Mouse (Mus musculus) urinary bladder, adult 18-20 months (tissue): ENCODE measurements around the gene Uevld.
"Not testable (repeated sequence)": the region's sequence is repeated elsewhere in the genome, so short reads cannot be mapped to it uniquely, and the experiment has no call there.

Source experiments
- DNase-seq, 2 experiments: peaks; one replicate each; pipeline ENCODE4 v3.0.0; 2022; ENCODE audit warnings: low spot score in 2 of 2, mixed read lengths in 2 of 2

Uevld gene

DNA sequence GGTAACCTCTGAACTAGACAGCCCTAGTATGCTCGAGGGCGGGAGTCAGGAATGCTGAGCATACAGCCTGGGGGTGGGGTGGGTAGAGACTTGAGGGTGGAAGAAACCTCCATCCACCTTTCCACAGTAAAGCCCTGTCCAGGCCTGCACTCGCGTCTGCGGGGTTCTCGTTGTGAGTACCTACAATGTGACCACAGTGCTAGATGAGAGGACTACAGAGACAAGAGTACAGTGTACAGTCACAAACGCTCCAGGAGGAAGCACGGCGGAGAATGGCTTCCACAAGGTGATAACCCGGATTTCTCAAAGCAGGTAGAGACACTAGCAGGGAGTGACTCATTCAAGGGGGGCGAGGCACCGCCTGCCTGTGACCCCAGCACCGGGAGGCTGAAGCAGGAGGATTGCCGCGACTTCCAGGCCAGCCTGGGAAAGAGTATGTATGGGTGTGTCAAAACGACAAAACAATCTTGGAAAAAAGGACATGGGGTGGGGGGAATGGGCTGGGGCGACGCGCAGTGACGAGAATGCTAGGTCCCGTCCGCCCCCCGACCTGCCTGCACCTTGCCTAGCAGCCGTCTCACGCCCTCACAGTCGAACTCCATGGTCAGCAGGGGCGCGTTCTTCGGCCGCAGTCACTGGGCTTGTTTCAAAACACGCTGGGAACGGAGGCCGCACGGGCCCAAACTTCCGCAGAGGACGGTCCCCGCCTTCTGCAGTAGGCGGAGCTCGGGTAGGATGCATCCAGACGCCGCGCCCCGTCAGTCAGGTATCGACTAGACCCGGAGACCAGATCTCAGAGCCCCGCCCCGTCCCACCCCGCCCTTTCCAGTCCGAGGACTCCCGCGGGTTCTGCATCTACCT is at the start of gene Uevld:
Gene Uevld (minus strand): TSS at position 697 of the 861 bp plus-strand sequence.
- DNase-seq: peak; percentile 92 to 97

DNA sequence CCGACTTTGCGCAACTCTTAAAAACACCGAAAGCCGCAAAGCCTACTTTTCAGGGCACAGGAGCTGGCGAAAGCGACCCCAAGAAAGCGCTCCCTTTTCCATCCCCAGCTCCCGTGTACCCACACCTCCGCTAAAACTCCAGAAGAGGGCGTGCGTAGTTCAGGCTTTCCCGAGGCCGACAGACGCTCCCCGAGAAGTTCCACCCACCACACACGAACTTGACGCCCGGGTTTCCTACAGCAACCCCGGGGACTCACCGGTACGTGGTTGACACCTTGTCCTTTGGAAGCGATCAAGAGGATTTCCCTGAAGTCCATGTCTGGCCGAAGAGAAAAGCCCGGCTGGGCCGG is 49.5 kb upstream of the Uevld start:
- no peak for DNase-seq

DNA sequence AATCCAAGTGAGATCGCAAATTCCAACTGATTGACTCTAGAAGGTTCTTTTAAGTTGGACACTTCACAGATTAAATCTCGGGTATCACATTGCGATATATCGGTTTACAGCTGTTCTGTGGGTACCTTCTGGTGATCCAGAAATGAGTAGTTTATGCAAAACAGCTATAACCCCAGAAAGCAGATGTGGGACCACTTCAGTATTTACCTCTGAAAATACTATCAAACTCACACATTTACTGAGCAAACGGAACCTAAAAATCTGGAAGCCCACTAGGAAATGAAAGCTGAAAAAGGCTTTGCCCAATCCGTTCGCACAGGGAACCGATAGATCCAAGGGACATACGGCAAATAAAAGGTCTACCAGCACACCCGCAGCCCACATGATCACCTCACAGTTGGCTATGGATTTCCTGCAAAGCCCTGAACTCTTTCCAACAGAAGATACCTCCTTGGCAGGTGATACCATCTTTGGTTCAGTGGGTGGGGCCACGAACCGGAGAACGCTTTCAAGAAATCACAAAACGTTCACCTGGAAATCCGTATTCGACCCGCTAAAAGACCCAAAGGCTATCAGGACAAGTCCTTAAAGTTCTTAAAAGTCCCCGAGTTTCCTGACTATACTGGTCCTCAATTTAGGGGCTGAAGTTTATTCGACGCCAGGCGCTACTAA is 48.9 kb upstream of the Uevld start:
- peak in 1 of 2 experiments; percentile 16 for DNase-seq

DNA sequence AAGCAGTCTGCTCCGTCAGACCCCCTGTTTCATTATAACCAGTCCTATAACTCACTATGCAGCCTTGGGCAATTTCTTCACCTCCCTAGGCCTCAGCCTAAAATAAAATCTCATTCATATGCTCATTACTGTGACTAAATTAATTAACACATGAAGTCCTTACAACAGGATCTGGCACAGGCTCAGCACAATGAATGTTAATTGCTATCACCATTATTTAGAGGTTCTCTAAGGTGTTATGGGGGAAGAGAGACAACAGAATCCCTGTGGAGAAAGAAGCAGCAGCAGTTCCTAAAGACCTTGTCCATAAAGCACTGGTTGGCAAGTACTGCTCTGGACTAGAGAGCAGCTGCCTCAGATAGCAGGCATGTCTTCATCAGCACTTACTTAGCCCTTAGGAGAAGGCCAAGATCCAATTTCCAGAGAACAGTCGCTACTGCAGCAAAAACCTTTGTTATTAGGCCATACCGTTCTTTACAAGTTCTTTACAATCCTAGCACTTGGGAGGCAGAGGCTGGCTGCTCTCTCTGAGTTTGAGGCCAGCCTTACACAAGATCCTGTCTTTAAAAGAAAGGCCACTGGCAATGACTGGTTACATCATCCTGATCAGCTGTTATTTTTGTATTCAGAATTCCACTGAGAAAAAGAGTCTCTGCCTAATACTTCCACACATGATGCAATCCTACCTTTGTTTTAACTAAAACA is 45.2 kb upstream of the Uevld start:
- no peak for DNase-seq

DNA sequence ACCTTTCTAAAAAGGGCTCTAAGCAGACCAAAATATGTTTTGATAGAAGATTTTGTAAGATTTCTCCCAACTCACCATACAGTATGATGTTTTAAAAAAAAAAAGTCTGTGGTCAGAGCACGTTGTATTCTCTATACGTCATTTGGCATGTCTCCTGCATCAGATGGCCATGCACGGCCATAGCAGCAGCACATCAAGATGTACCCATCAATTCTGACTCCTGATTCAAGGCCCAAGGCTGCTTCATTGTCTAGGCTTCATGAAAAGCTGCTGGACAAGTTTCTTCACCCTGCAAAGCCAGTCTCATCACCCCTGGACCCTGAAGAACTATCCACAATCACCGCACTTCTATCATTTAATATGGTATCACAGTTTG is 43.6 kb upstream of the Uevld start:
- no peak for DNase-seq

DNA sequence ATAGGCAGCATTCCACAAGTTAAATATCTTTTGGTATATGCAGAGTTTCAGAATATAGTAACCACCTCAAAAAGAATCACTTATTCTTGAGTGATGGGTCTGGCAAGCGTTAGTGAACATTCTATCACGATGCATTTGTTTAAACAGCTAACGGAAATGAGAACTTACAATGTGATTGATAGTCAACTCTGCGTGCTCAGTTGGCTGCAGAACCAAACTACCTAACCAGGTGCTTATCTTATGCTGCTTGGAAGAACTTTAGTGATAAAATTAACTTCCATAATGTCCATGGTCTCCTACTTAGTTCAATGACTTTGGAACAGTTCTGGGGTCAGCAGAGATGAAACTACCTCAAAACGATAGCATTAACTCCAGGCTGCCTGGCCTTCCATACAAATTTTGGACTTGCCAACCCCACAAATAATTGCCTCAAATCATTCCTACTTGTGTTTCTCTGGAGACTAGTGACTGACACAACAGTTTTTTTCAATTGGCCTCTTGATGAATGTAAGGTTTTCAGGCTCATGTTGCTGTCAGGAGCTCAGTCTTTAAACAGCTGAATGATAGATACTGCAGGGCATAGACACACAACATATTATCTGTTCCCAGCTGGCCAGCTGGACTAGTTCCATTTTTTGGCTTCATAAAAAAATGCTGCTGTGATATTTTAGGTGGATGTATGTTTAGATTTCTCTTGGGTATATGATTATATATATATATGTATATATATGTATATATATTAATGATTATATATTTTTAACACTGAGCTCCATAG is 43.0 kb upstream of the Uevld start:
- DNase-seq: no peak

DNA sequence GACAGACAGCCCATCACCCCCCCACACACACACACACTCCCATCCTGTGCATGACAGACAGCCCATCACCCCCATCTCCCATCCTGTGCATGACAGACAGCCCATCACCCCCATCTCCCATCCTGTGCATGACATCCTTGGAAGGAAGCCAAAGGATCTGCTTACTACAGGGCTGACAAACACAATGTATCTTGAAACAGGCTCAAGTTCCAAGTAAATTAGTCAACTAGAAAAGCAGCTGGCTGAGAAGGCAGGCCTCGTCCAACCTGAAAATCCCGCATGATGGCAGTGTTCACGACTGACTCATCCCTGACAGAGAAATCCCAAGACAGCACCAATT is 42.3 kb upstream of the Uevld start:
- no peak for DNase-seq

DNA sequence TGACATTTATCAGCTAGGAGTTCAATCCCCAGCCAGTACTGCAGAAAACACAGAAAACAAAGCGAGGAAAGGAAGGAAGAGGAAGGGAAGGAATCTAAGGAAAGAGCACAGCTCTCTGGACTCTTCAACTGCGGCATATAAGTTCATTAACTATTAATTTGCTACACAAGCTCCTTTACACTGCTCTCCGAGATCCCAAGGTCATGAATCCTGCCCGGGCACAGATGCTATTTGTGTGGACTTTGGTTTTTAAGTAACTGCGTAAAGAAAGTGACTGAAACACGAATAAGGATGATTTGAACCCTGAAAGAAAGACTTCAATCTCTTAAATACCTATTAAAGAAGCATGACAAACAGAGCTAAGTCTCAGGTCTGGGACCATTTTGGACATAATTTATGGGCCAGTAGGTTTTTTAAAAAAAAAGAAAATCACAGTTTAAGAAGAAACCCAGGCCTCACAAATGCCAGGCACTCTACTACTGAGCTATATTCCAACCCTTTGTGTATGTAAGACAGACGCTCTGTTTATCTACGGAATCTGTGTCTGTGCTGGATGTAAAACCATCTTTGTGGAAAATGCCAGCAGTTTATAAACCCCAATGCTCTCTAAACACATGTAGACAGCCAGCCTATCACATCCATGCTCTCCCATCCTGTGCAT is 41.8 kb upstream of the Uevld start:
- DNase-seq: no peak

DNA sequence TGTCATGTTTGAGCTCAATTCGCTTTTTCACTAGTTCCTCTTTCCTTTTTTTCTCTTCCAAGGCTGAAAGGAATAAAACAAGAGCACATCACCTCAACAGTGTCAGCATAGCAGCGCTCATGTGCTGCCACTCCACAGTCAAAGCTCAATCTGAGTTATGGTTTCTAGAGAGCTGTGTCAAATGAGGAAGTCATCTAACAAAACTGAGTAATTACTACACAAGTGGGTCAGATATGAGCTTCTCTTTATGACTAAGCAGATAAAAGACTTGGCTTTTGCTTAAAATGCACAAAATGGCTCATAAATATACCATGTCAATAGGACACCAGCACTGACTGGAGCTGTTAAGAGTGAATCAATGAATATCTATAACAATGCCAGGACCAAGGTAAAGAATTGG is 40.6 kb upstream of the Uevld start:
- DNase-seq: no peak

DNA sequence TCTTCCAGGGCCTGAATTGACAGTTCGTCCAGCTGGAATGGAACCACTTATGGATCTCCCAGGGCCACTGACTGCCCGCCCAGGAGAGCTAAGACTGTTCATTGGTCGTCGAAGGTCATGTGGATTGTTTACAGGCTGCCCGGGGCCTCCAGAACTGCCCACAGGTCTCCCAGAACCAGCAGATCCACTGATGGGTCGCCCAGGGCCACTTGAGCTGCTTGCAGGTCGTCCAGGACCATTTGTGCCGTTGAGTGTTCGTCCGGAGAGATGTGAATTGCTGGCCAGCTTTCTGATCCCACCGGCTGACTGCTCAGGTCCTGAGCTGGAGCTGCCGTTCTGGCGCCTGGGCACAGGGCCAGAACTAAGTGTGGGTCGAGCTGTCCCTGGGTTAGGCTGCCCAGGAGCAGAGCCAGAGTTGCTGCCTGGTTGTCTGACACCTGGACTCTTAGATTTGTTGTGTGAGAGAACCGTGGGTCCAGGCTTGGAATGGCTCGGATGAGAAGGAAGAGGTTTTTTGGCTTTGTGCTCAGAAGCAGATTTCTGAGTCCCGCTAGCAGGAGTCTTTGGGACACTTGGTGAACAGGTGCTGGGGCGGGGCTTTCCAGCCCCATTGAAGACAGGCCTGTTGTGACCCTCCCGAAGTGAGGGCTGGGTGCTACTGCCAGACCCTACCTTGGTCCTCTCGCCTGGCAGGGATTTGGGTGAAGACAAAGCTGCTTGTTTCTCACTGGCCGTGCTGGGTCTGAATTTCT is 39.5 kb upstream of the Uevld start:
- no peak for DNase-seq

DNA sequence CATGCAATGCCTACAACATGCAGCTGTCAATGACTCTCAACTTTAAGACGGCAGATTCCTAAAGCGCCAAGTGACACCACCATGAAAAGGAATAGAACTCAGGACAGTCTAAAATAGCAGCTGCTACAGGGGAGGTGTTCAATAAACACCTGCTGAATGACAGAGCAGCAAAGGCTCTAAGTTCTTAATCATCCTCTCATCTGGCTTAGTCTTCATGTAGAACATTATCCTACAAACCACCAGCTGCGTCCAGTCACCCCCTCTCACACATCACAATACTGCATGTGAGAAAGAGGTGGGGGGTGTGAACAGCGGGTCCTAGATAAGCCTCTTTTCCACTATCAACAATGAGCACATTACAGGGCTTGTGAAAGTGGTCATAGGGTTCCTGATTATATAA is 38.7 kb upstream of the Uevld start:
- DNase-seq: no peak

DNA sequence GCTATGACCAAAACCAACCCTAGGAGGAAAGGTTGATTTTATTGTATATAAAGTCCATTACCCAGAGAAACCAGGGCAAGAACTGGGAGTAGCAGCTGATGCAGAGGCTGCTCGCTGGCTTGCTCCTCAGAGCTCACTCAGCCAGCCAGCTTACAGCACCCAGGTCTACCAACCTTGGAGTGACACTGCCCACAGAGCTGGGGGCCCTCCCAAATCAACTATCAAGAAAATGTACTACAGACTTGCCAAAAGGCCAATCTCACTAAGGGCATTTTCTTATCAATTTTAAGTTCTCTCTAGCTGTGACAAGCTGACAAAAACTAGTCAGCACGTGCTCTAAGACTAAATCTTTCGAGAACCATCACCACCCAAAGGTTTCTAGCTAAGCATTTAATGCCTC is 37.2 kb upstream of the Uevld start:
- DNase-seq: no peak

DNA sequence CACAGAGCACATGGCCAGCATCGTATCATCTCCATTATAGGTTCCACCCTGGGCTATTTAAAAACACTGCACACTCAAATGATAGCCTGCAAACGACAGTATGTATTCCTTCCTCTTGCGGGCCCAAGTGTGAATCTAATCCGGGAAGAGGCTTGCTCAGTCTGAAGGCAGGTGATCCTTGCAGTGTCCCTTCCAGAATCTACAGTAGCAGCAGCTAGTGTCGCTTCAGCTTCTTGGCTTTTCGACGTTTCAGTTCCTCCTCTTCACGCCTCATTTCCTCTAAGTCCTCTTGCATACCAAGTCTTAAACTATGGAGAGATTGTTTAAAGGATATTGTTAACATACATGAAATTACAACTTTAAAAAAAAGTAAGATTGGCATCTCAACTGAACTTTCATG is 34.8 kb upstream of the Uevld start:
- DNase-seq: no peak

DNA sequence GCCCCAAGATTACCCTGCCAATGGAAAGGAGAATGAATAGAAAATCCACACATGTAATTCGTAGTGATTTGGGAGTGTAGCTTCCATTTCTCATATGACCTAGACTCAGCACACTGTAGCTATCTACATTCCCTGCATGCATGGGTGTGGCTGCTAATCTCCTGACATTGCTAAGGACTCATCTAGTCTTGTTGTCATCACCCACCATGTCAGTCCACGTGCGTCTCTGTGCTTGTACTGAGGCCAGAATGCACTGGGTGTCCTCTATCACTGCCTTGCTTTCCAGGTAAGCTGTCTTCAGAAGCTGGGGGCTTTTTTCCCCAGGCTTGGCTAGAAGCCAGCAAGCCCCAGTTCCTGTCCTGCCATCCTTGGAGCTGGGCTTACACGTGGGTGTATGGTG is 31.1 kb upstream of the Uevld start:
- not testable (repeated sequence) for DNase-seq

DNA sequence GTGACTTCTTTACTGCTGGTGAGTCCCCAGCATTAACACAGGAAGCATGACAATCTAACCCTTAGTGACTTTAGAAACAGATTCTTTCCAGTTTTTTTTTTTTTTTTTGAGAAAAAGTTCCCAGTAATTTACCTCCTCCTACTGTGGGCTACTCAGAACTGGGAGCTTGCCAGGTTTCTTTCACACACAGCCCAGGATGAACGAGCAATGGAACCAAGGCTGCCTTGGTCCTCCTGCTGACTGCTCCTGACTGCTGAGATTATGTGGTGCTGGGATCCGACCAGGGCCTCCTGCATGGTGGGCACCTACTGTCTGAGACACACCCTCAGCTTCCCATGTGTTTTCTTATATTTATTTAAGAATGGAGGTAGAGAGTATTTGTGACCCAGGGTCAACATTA is 28.7 kb upstream of the Uevld start:
- no peak for DNase-seq

DNA sequence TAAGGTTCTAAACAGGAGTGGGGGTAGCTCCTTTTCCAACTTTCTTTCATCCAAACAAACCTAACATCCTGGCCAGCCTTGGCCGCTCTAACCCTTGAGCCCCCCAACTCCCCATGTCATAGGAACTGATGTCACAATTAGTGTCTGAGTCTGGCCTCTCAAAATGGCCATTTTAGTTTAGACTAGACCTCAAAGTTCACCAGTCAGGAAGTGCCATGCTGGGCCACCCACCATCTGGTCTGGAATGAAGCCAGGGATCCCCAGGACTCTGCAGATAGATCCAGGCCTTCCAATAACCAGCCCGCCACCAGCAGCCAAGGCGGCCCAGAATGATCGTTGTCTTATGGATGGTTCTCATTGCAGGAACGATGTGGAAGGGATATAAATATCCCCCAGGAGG is 28.3 kb upstream of the Uevld start:
- DNase-seq: no peak

DNA sequence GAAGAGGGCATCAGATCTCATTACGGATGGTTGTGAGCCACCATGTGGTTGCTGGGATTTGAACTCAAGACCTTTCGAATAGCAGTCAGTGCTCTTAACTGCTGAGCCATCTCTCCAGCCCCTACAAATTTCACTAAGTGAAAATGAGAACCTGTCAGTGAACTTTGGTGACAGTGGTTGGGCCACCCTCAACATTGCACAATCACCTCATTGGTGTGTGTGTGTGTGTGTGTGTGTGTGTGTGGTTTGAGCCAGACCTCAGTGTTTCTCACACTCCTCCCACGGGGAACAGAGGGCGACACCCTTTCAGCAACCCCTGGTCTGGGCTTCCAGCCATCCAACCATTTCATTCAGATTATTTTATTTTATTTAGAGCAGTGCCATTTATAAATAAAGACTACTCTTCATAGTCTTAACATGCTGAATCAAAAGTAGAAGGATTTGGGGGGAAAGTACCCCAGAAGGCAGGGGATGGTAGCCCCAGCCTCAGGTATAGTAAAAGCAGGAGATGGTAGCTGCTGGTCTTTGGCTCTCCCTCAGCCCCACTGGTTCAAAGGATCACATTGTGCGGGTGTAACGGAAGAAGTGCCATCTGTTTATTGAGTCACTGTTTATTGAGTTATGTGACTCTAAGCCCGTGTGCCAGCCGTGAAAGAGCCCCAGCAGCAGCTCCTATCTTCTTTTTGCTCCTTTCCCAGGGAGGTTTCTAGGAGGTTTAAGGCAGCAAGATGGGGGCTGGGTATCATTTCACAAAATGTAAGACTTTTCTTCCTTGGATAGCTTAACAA is 27.6 kb upstream of the Uevld start:
- no peak for DNase-seq

DNA sequence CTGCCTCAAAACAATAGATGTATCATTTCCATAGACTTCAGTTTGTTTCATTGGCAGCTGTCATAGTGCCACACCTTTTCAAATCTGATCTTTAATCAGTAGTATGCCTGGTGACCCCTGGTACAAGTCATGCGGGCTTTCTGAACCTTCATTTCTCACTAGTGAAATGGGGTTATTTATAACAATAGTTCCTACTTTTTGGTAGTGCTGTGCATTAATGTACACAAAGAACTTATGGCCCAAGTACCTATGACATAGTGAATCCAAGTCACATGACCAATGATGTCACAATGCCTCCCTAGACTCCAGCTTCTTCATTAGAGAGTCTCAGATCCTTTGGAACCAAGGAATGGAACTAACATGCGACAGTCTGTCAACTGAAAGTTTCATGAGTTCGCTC is 25.0 kb upstream of the Uevld start, which contains the start of gene Gm9999:
Gene Gm9999 (plus strand): TSS at position 301 of the 400 bp plus-strand sequence.
- no peak for DNase-seq

DNA sequence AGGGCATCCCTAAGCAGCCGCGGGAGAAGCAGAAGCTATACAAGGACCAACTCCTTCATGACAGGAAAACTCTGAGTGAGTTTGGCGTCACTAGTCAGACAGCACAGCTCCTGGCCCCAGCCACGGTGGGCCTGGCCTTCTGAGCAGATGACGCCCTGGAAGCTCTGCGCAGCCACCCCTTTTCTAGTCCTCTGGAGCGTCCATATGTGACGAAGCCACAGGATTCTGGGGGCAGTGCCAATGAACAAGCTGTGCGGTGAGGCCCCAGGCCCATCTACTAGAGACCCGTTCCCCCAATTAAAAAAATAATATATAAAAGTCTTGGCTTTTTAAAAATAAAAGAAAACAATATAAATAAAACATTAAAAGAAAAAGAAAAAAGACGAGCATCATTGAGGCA is 17.1 kb upstream of the Uevld start:
- no peak for DNase-seq

DNA sequence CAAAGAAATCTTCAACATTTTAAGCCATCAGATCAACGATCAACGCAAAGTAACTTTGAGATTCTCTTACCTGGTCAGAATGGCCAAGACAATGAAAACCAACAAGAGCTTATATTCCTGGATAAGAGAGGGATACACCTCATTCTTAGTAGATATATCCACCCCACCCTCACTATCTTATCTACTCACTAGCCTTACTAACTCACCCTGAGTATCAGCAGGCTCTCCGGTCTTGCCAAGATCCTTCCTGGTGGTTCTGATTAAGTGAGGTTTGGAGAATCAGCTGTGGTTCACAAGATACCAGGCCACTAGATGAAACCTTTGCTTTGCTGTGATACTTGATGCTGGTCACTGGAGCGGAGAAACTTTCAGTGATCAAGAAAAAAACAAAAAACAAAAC is 16.3 kb upstream of the Uevld start:
- DNase-seq: no peak
